Mouse (Mus musculus): ENCODE measurements around the gene Taok3.
A peak's percentile ranks its signal among the peaks of the same experiment; 100 is the strongest.

Gene Taok3

DNA sequence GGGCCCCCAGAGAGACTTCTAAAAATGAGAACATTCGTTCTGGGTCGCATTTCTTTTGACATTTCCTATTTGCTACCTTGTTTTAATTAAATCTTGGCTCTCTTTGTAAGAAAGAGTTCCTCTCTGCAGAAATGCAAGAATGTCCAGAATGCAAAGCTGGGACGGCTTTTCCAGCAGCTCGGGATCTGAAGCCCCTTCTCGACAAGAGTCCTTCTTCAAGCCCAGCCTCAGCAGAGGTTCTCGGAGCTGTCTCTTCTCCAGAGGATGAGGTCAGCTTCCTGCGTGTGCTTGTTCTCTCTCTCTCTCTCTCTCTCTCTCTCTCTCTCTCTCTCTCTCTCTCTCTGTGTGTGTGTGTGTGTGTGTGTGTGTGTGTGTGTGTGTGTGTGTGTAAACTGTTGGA, 2.2 kb upstream of the Taok3 start:
- DNase-seq (ENCODE audit: low spot score) = no peak

DNA sequence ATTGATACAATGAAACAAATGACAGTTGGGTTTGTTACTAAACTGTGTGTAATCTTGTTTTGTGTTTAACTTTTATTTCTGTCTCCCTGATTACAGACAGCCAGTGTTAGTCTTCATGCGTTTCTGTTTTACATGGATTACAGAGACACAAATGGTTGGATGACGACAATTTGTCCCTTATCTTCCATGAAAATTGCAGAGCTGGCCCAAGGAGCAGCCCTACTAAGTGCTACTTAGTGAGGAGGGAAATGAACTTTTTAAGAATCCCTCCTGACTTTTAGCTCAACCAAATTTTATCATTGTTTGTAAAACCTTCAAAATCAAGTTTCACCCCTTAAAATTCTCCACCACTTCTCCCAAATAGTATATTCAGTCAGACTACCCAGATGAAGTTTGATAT, 1.7 kb upstream of the Taok3 start:
- no peak for DNase-seq (ENCODE audit: low spot score)

DNA sequence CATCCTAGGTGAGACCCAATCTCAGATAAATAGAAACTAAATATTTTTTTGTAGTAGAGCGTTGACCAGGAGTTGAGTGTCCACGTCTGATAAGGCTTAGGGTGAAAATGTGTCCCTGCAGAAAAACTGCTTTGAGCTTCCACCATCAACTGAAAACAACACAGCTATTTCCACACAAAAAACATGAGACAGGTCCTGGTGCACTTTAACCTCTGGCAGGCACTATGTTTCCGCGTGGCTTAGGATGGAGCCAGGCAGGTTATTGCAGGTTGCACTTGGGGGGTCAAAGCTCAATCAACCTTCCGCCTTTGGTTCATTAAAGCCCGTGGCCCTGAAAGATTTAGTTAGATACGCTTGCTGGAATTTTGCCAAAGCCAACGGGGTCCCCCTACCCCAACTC, 1.1 kb upstream of the Taok3 start:
- DNase-seq (ENCODE audit: low spot score) = no peak

DNA sequence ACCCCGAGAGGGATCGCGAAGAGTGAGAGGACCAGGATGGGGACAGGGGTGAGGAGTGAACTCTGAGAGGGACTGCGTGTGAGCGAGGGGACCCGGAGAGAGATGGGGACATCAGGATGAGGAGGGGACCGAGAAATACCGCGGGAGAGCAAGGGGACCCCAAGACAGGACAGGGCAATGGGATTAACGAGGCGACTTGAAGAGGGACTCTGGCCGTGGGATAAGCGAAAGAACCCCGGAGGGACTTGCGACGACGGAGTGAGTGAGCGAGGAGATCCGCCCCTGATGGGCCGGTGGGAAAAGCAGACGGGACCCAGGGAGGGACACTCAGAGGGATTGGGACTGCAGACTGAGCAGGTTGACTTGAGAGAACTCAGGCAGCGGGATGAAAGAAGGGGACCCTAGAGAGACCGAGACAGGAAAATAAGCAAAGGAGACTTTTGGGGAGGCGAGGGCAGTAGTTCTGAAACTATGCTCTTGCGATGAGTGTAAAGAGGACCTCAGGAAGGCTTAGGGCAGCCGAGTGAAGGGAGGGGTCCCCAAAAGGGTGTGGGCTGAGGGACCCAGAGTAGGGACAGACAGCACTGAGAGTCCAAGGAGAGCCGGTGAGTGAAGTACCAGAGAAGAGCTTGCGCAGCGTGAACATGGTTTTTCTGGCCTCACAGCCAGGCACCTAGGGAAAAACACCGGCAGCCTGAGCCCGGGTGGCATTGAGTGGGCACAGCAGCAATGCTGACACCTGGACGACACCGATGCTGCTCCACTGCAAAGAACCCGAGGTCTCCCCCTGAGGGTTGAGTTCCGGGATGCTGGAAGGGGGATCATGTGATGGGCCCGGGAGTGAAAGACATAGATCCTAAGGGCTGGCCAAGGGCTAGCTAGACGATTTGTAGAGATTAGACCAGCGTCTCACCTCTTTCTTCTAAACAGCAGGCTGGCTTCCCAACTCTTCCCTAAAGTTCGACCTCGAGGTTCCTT, 849 bp downstream of the Taok3 start:
- DNase-seq (ENCODE audit: low spot score) = no peak

DNA sequence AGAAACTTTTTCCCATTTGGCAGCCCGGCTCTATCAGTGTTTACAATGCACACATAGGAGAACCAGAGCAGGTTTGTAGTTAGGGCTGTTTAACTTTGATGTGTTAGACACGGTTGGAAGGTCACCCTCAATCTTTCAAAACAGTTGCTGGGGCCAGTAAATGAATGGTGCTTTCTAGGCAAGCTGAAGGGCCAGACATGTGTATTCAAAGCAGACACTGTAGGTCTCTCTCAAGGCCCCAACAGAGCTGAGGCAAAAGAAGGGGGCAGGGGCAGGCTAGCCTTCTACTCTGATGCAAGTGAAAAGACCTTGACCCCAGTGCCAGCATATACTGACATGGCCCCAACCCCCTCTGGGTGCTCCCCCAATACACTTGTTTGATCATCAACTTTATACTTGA, 1.7 kb downstream of the Taok3 start:
- DNase-seq (ENCODE audit: low spot score) = no peak

DNA sequence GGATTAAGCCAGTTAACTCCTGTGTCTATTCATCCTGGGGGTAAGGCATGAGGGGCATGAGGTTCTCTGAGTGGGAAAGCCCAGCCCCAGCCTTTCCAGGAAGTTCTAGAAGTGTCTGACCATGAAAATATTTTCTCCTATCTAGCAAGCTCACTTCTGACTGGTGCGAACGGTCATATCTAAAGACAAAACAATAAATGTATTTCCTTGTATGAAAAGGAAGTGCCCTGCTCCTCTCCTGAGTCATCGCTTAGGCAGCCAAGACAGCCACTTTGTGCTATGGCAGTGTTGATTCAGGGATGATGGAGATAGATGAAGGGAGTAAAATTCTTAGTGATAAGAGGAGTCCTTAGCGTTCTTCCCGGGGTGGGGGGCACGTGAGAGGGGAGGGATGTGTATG, 3.2 kb downstream of the Taok3 start:
- no peak for DNase-seq (ENCODE audit: low spot score)

DNA sequence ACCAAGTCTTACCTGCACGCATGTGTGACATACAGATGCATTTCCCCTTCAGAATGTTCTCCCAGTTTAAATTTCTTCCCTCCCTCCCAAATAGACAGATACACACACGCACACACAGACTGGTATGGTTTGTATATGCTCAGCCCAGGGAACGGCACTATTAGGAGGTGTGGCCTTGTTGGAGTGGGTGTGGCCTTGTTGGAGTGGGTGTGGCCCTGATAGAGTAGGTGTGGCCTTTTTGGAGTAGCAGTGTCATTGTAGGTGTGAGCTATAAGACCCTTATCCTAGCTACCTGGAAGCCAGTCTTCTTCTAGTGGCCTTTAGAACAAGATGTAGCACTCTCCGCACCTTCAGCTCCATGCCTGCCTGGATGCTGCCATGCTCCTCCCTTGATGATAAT, 3.9 kb downstream of the Taok3 start:
- DNase-seq (ENCODE audit: low spot score) = no peak

DNA sequence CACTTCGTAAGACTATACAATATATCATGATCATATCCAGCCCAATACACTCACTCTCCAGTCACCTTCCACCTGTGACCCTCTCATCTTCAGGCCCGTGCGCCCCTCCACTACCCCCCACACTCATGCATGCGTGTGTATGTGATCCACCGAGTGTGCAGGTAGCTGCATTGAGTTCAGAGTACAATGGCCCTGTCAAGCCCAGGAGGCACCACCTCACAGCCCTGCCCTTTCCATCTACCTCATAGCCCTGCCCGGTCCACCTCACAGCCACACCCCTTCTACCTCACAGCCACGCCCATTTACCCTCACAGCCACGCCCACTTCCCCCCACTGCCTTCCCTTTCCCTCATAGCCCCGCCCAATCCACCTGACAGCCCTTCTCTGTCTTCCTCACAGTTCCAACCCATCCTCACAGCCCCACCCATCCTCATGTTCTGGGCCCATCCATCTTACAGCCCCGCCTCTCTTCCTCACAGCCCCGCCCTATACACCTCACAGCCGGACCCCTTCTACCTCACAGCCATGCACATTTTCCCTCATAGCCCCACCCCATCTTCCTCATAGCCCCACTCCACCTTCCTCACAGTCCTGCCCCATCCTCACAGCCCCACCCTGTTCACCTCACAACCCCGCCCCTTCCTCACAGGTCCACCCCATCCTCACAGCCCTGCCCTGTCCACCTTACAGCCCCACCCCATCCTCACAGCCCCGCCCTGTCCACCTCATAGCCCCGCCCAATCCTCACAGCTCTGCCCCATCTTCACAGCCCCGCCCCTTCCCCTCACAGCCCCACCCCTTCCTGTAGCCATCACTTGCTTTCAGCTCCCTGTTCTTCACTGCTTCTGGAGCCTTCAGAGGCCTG, 5.8 kb downstream of the Taok3 start:
- DNase-seq (ENCODE audit: low spot score) = no peak

DNA sequence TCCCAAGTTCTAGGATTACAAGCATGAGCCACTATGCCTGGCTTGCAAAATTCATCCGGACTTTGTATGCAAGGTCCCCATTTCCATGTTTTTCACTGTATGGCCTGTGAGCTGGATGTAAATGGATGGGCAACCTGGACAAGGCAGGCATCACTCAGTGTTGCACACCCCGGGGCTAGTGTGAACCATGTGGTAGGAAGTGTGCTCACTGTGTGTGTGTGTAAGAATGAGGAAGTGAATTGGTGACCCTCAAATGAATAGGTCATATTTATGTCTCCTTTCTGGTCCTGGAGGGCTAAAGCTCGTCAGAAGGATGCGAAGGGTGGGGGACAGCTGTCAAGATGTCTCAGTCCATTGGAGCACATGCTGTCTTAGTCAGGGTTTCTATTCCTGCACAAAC, 7.1 kb downstream of the Taok3 start:
- no peak for DNase-seq (ENCODE audit: low spot score)

DNA sequence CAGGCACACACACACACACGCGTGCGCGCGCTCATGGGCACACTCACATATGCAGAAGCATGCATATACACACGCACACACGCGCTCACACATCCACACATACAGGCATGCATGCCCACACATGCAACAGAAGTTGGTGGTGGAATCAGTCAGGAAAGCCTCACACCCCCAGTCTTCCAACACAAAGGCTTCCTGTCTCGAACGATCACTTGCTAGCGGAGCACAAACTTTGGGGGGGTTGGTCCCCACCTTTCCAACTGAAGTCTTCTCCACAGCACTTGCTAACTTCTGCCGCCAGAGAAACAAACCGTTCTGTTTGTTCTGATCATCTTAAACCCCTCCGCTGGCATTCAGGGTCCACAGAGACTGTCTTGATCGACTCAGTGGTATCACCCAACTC, 10.8 kb downstream of the Taok3 start:
- no peak for DNase-seq (ENCODE audit: low spot score)

DNA sequence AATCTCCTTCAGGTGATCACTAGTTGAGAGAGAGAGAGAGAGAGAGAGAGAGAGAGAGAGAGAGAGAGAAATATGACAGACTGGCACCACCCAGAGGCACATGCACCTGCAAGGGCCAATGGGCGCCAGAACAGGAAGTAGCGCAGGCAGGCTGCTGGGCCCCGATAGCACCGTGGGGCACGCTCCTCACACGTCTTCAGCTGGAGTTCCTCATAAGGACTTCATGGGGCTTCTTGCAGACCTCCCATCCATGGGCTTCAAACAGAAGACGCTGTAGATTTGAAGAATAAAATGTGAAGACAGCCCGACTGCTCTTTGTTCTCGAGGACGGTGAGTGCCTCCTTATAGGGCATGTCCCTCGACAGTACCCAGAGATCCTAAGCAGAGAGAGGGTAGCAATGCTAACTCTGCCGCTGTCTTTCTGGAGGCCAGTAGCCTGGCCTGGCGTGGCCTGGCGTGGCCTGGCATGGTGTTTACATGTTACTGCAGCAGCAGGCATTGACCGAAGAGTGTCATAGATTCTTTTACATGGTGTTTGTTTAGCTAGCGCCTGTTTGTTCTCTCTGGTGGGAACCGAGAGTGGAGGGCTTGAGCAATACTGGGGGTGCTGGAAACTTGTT, 13.6 kb downstream of the Taok3 start:
- DNase-seq (ENCODE audit: low spot score) = peak; percentile 84

DNA sequence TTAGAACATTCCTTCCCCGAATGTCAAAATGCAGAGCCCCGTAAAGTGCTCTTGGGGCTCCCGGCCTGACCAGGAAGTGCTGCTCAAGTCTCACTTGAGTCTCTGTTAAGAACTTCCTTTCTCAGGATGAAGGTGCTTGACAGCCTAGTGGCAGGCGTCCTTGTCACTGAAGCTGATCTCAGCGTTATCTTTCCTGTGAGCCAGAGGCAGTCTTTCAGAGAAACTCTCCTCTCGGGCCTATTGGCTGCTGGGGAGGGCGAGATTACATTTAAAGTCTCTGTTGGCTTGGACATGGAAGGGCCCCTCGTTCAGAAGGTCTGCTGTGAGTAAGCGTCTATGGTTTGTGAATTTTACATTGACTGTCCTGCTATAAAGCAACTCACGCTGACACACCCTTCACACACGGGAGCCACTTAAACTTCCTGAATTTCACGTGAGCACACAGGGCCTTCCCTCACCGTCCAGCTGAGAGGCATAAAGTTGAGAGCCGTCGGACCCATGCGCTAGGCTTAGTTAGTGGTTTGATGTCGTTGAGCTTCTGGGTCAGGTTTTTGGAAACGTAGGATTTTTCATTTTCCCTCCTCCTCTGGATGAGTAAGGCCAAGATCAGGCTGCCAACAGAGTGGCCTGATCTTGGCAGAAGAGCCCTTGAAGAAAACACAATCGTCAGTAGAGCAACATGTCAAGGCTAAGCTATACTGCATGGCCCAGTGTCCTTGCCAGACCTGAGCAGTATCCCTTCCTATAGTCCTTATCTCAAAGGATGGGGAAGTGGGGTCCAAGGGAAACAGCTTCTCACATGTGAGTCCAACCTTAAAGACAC, 14.3 kb downstream of the Taok3 start:
- peak; percentile 26 for DNase-seq (ENCODE audit: low spot score)

DNA sequence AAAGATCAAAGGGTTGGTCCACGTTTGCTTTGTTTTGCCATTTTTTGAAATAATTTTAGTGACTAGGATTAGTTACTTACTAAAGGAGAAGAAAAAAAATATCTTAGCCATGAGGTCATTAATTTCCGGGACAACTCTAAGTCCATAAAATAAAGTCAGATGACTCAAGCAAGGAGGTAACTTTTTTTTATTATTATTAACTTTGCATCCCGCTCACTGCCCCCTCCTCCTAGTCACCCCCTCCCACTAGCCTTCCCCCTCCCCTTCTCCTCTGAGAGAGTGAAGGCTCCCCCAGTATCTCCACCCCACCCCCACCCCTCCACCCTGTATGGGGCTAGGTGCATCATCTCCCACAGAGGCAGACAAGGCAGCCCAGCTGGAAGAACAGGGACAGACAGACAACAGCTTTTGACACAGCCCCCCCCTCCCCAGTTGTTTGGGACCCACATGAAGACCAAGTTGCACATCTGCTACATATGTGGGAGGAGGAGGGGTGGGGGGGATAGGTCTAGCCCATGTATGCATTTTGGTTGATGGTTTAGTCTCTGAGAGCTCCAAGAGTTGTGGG, 15.0 kb downstream of the Taok3 start:
- no peak for DNase-seq (ENCODE audit: low spot score)

DNA sequence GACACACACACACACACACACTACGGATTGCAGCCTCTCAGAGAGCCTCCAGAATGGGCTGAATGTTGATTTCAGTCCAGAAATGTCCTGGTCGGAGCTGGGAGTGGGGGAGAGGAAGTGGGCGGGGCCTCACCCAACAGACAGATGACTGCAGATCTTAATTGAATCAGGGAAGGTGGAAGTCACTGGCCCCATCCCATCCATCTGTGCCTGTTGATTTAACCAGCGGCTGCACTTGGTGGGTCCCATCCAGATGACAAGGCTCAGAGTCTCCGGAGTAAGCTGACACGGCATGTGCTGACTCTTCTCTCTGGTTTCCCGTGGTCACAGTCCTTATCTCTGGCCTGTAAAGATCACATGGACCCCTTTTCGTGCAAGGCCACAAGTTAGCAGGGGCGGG, 15.9 kb downstream of the Taok3 start:
- DNase-seq (ENCODE audit: low spot score) = peak; percentile 31

DNA sequence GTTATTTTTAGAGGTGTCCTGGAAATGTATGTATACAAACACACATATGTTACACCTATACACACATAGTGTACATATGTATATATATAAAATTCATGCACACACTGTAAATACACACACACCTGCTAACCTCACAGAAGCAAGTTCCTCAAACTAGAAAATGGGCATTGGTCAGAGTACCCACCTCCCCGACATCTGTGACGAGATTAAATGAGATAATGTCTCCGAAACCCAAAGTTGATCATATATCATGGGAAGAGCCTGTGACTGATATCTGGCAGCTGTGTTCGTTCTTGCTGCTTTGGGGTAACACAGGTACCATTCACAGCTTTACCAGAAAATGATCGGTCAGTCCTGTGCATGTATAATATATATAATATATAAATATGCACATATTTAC, 16.6 kb downstream of the Taok3 start:
- DNase-seq (ENCODE audit: low spot score) = no peak

DNA sequence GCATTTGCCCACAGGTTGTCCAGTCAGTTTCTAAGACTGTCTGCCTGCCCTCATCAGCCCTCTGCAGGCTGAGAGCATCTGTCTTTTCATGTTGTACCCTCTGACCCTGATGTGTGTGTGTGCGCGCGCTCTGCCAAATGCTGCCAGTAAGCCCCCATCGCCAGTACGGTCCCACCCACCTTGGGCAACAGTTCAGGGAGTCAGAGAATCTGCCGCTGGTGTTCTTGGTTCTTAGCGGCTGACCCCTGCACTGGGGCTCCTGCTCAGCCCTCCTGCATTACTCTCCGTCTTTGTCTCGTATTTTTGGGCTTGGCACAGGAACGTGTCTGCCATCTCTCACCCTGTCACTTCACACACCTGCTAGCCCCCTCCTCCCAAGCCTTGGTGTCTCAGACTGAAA, 17.1 kb downstream of the Taok3 start:
- DNase-seq (ENCODE audit: low spot score) = no peak

DNA sequence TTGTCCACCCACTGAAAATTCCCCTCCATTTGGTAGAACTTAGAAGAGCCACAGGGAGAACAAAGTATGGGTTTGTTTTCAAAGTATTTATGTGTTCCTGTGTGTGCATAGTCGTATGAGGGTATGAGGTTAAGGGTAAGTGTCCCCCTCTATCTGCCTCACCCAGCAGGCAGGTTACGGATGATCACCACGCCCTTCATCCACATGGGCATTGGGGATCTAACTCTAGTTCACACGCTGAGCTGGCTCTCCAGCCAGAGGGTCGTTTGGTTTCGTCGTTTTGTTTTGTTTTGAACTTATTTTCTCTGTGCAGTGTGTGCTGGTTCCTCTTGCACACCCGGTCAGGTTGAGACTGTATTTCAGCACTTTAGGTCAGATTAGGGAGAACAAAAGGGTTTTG, 17.7 kb downstream of the Taok3 start:
- DNase-seq (ENCODE audit: low spot score) = no peak

DNA sequence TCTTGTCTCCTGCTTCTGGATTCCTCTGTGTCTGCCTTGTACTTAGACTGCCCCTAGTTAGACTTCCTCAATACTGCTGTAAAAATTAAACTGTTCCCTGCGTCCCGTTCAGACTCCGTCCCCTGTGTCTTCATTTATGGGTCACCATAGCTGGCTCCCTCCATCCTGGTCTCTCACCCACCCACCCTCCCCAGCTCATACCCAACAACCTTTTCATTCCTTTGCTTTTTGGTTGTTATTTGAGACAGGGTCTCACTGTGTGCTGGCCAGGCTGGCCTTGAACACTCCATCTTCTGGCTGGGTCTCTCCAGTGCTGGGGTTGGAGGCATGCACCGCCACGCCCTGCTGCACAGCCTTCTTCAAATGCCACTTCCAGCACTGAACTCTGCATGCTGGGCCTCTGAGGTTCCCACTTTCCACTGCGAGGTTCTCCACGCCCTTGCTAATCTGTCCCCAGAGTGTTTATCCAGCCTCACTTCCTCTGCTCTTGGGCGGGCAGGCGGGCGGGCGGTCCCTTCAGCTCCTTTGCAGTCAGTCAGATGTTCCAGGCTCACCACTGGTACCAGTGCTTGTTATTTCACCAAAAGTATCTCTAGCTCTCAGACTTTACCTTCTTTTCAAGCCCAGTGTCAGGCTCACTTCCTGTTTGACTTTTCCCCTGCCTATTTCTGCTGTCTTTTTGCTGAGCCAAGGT, 18.5 kb downstream of the Taok3 start:
- peak; percentile 62 for DNase-seq (ENCODE audit: low spot score)

DNA sequence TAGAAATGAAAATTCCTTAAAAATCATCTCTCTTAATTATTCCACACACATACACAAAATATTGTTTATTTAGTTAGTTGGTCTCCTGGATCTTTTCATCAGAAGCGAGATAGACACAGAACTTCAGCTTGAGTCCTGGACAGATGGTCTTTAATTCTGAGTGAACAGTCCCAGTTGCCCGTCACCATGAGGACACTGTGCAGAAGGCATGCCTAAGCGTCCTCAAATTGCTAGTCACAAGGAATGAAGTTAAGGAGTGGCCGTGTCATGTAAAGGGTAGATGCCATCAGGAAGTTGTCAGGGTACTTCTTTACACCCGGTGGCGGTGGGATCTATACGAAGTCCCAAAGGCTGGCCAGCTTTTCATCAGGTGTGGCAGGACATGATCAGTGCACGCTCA, 19.9 kb downstream of the Taok3 start:
- DNase-seq (ENCODE audit: low spot score) = no peak

DNA sequence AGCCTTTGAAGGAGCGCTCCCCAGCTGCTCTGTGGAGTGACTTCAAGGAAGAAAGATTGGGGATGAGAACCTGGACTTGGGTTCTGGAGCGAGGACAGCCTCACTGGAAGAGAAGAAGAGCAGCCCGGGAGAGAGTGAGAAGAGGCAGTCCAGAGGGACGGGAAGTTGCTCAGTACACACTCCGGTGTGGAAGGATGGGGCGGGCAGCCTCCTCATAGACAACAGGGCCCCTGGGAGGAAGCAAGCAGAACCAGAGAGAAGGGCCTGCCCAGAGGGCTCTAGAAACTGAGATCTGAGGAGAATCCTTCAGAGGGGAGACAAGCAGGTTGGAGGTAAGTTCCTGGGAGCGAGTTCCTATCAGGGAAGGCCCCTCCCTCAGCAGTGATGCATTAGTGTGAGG, 20.4 kb downstream of the Taok3 start:
- no peak for DNase-seq (ENCODE audit: low spot score)

DNA sequence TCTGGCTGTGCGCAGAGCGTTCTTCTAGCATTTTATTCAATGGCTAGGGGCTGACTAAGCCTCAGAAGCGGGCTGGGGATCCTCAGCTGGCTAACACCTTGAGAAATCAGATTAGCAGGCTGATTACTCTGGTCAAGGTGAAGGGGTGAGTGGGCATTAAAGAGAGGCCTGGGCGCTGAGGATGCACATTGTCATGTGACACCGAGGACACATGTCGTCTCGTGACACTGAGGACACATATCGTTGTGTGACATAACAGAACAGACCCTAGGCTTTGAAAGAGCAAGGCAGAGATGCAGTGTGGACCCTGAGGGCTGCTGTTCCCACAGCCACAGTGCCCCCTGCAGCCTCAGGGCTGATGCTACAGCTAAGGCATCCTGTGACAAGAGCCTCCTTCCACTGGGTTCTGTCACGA, 23.8 kb downstream of the Taok3 start:
- DNase-seq (ENCODE audit: low spot score) = peak; percentile 58
